In the genomic region with DNA sequence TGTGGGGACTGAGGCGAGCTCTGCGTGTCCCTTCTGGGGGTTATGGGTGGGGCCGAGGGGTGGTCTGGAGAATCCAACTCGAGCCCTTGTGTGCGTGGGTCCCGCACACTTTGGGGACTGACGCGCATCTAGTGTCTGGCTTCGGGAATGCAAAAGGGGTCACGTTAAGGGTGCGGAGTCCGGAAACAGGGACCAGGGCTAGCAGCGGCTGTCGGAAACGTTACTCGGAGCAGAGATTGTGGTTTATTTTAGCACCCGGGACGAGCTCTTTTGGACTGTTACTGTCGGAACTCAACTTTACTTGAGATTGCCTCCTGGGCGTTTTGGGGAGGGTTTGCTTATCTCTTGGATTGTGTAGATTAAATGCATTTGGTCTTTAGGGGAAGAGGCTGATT, we compare ENCODE assay signal across 8 mouse cellular contexts. TPM values are rescaled to one million over a fixed set of nuclear protein-coding genes. Genes with fewer than 3 reads are reported as not detected.
A peak's percentile ranks its signal among the peaks of the same experiment; 100 is the strongest.
DNase-seq lines count a peak whose midpoint lies in the region; ATAC-seq and TF ChIP-seq lines count a peak whose summit lies in the region.

No protein-coding gene starts in this region.

- H3K4me3 ChIP-seq in intestine, embryonic 15.5 days (replicated peaks), result peak overlapping the region; percentile 71
- peak overlapping the region; percentile 76 for H3K4me3 ChIP-seq in liver, postnatal 0 days (ENCODE audit: low read depth, low read length)
- peak overlapping the region; percentile 84 for H3K4me3 ChIP-seq in neural tube, embryonic 15.5 days (replicated peaks)

- H3K36me3 ChIP-seq in intestine, embryonic 15.5 days, result no peaks in the 10 kb centered on the region
- H3K36me3 ChIP-seq in liver, postnatal 0 days (replicated peaks; ENCODE audit: insufficient read depth, low read length), result no peaks in the 10 kb centered on the region
- no peaks in the 10 kb centered on the region for H3K36me3 ChIP-seq in neural tube, embryonic 15.5 days

- ATAC-seq in intestine, embryonic 15.5 days, result no peak
- no peak for ATAC-seq in liver, postnatal 0 days
- ATAC-seq in neural tube, embryonic 15.5 days (ENCODE audit: low FRiP score), result no peak

- H3K27me3 ChIP-seq in intestine, embryonic 15.5 days (replicated peaks), result no peaks in the 10 kb centered on the region
- 0 out of 2 replicates have a peak, but pooled peaks cover 3% of the 10 kb centered on the region for H3K27me3 ChIP-seq in liver, postnatal 0 days (ENCODE audit: insufficient read depth, low read length)
- H3K27me3 ChIP-seq in neural tube, embryonic 15.5 days (replicated peaks), result no peaks in the 10 kb centered on the region

- peak; percentile 1 to 19 for DNase-seq in spleen, postnatal 36 days (ENCODE audit: low spot score in 2 of 2)
- no peak for DNase-seq in spleen, postnatal 10 days (ENCODE audit: low spot score in 2 of 2)
- peak; percentile 32 to 36 for DNase-seq in adrenal gland, postnatal 36 days
- peak; percentile 27 for DNase-seq in forelimb bud, embryonic 11.5 days (ENCODE audit: low read depth, low spot score)
- no peak for DNase-seq in liver, postnatal 0 days
- no peak for DNase-seq in cerebellum, postnatal 14 days

- TF ChIP-seq EP300 in liver, postnatal 0 days (IDR thresholded peaks at IDR 0.05; ENCODE audit: low read depth), result no peak

- WGBS in intestine, embryonic 15.5 days, result under 1% methylated on average over 20 of the region's 20 CpGs
- WGBS in liver, postnatal 0 days (ENCODE audit: insufficient replicate concordance), result under 1% methylated on average over 20 of the region's 20 CpGs
- WGBS in neural tube, embryonic 15.5 days, result under 1% methylated on average over 20 of the region's 20 CpGs

- H3K9me3 ChIP-seq in intestine, embryonic 15.5 days, result no peaks in the 10 kb centered on the region
- H3K9me3 ChIP-seq in liver, postnatal 0 days (ENCODE audit: low read length), result no peaks in the 10 kb centered on the region
- H3K9me3 ChIP-seq in neural tube, embryonic 15.5 days (replicated peaks), result no peaks in the 10 kb centered on the region

- peak overlapping the region; percentile 82 for H3K4me2 ChIP-seq in intestine, embryonic 15.5 days (replicated peaks)
- H3K4me2 ChIP-seq in liver, postnatal 0 days (ENCODE audit: low read depth, low read length), result peak overlapping the region; percentile 87
- peak overlapping the region; percentile 82 for H3K4me2 ChIP-seq in neural tube, embryonic 15.5 days

- peak overlapping the region; percentile 76 for H3K9ac ChIP-seq in intestine, embryonic 15.5 days
- peak overlapping the region; percentile 81 for H3K9ac ChIP-seq in liver, postnatal 0 days (replicated peaks)
- peak overlapping the region; percentile 89 for H3K9ac ChIP-seq in neural tube, embryonic 15.5 days (replicated peaks)

- 0 out of 2 replicates have a peak, but pooled peaks cover 2% of the 10 kb centered on the region for H3K4me1 ChIP-seq in intestine, embryonic 15.5 days (replicated peaks)
- peaks cover 20% of the 10 kb centered on the region for H3K4me1 ChIP-seq in liver, postnatal 0 days (ENCODE audit: insufficient read depth)
- peaks cover 16% of the 10 kb centered on the region for H3K4me1 ChIP-seq in neural tube, embryonic 15.5 days

- no peak for TF ChIP-seq CTCF in liver, postnatal 0 days (IDR thresholded peaks at IDR 0.05; ENCODE audit: low read depth)

- H3K27ac ChIP-seq in intestine, embryonic 15.5 days, result peak overlapping the region; percentile 95
- H3K27ac ChIP-seq in liver, postnatal 0 days (ENCODE audit: low read depth), result peak overlapping the region; percentile 85
- peak overlapping the region; percentile 94 for H3K27ac ChIP-seq in neural tube, embryonic 15.5 days (replicated peaks)

RNA-seq across cellular contexts. Expression of a gene that starts 1.1 kb away (rescaled TPM):
- 10 to 100 TPM; 75.6 to 96.8 TPM for total RNA-seq in adrenal gland, postnatal 36 days (2021)
- polyA plus RNA-seq in intestine, embryonic 15.5 days (2015; fragmentation: Nextera tagmentation; extraction: Ambion mirVana), result 53.0 and 54.4 TPM in 2 replicates
- polyA plus RNA-seq in liver, postnatal 0 days (2015; fragmentation: Nextera tagmentation; extraction: Ambion mirVana), result 6.3 and 7.7 TPM in 2 replicates
- polyA plus RNA-seq in neural tube, embryonic 15.5 days (2015; fragmentation: Nextera tagmentation; extraction: Ambion mirVana), result 169 and 180 TPM in 2 replicates

RNA-seq across cellular contexts. Expression of a gene that starts 57.0 kb away (rescaled TPM):
- 10 to 100 TPM; 10.1 to 17.6 TPM for total RNA-seq in adrenal gland, postnatal 36 days (2021)
- polyA plus RNA-seq in intestine, embryonic 15.5 days (2015; fragmentation: Nextera tagmentation; extraction: Ambion mirVana), result 32.1 and 32.5 TPM in 2 replicates
- polyA plus RNA-seq in liver, postnatal 0 days (2015; fragmentation: Nextera tagmentation; extraction: Ambion mirVana), result 7.5 and 7.8 TPM in 2 replicates
- 10.4 and 15.2 TPM in 2 replicates for polyA plus RNA-seq in neural tube, embryonic 15.5 days (2015; fragmentation: Nextera tagmentation; extraction: Ambion mirVana)

Comparison
In these comparisons a context has a peak if more than half of its experiments do, and no peak if none do; other contexts are left out.
1. DNase-seq: peak in spleen, postnatal 36 days (2 of 2), adrenal gland, postnatal 36 days (2 of 2) and forelimb bud, embryonic 11.5 days (single experiment); none in spleen, postnatal 10 days (0 of 2), liver, postnatal 0 days (single experiment) and cerebellum, postnatal 14 days (0 of 2).
2. Peak in every context shown above with its lines, with median percentiles within 50 percentile points of each other: H3K27ac ChIP-seq, H3K4me2 ChIP-seq, H3K4me3 ChIP-seq and H3K9ac ChIP-seq.